Mouse (Mus musculus) stomach, embryonic 14.5 days (tissue): ENCODE data around the gene Olfr963. TPM values are rescaled to one million over a fixed set of nuclear protein-coding genes. Genes with fewer than 3 reads are reported as not detected.
"Not testable (repeated sequence)": the region's sequence is repeated elsewhere in the genome, so short reads cannot be mapped to it uniquely, and the experiment has no call there.

Experiments used
- ATAC-seq: fragments of 200-750 bp; cut with Nextera tagmentation; 2 replicates; pipeline ENCODE4 v1.8.0; 2017; ENCODE audit warnings: low read depth, moderate TSS enrichment; ENCODE audit not compliant: insufficient number of reproducible peaks, insufficient read depth, low FRiP score
- H3K27ac ChIP-seq: fragments of 300-500 bp; sonication (generic); 2 replicates; pipeline ENCODE4 v1.5.1; 2014; ENCODE audit warnings: mild to moderate bottlenecking, low read length, moderate library complexity, mixed read lengths
- H3K27me3 ChIP-seq: fragments of 300-500 bp; sonication (generic); 2 replicates; pipeline ENCODE4 v1.6.1; 2014; ENCODE audit warnings: low read length, control low read depth, mixed read lengths; ENCODE audit not compliant: control insufficient read depth, insufficient read depth
- H3K36me3 ChIP-seq: fragments of 300-500 bp; sonication (generic); 2 replicates; pipeline ENCODE4 v1.6.1; 2014; ENCODE audit warnings: mild to moderate bottlenecking, control low read depth, low read length, moderate library complexity, mixed read lengths; ENCODE audit not compliant: control insufficient read depth, insufficient read depth
- H3K4me1 ChIP-seq: fragments of 300-500 bp; sonication (generic); 2 replicates; pipeline ENCODE4 v1.6.1; 2014; ENCODE audit warnings: low read length, control low read depth, mixed read lengths; ENCODE audit not compliant: control insufficient read depth, insufficient read depth
- H3K4me2 ChIP-seq: fragments of 300-500 bp; sonication (generic); replicated peaks from 2 replicates; pipeline ENCODE4 v1.6.1; 2014; ENCODE audit warnings: low read depth, low read length, control low read depth
- H3K4me3 ChIP-seq: fragments of 300-500 bp; sonication (generic); 2 replicates; pipeline ENCODE4 v1.5.1; 2014; ENCODE audit warnings: low read depth, low read length, control low read depth
- H3K9ac ChIP-seq: fragments of 300-500 bp; sonication (generic); replicated peaks from 2 replicates; pipeline ENCODE4 v1.6.1; 2014; ENCODE audit warnings: low read depth, mild to moderate bottlenecking, control low read depth, low read length, moderate library complexity, mixed read lengths
- H3K9me3 ChIP-seq: fragments of 300-500 bp; sonication (generic); 2 replicates; pipeline ENCODE4 v1.6.1; 2016; ENCODE audit warnings: low read depth, low read length, control low read depth; ENCODE audit not compliant: control insufficient read depth
- WGBS: fragments of 180-500 bp; shearing (Covaris S2); extraction: QIAGEN DNeasy Blood & Tissue Kit; methylation state at CpG from one replicate; pipeline ENCODE4 v1.1.7; 2014; 5-methylcytosine and 5-hydroxymethylcytosine counted together
- polyA plus RNA-seq: library from polyadenylated mRNA; unstranded; fragments of >200 nt; fragmentation: Nextera tagmentation; extraction: Ambion mirVana; gene quantifications from 2 replicates; pipeline ENCODE4 v1.2.1, GENCODE M21; 2014

The Olfr963 gene
- polyA plus RNA-seq, 1 experiment from 2014 or later: not detected

- 71% methylated on average over 6 of the region's 6 CpGs for WGBS
- H3K27ac ChIP-seq: no peak overlapping the region
- H3K9me3 ChIP-seq: no peaks in the 10 kb centered on the region
- no peaks in the 10 kb centered on the region for H3K36me3 ChIP-seq
- no peak overlapping the region for H3K4me2 ChIP-seq
- H3K4me3 ChIP-seq: no peak overlapping the region
- no peaks in the 10 kb centered on the region for H3K4me1 ChIP-seq
- no peak overlapping the region for H3K9ac ChIP-seq
- no peaks in the 10 kb centered on the region for H3K27me3 ChIP-seq
- no peak for ATAC-seq
These were observed 12.1 kb upstream of the Olfr963 start for GRCm38 (mm10) chr9:39654756-39655396.

- no peak overlapping the region for H3K9ac ChIP-seq
- no peak overlapping the region for H3K4me2 ChIP-seq
- no peak overlapping the region for H3K27ac ChIP-seq
- no peaks in the 10 kb centered on the region for H3K27me3 ChIP-seq
- H3K4me3 ChIP-seq: no peak overlapping the region
- WGBS: 73% methylated on average over 2 of the region's 2 CpGs
- H3K36me3 ChIP-seq: no peaks in the 10 kb centered on the region
- no peak for ATAC-seq
- no peaks in the 10 kb centered on the region for H3K4me1 ChIP-seq
- no peaks in the 10 kb centered on the region for H3K9me3 ChIP-seq
These were observed 2.7 kb downstream of the Olfr963 start for GRCm38 (mm10) chr9:39669723-39670122.

- 83% methylated on average over 2 of the region's 2 CpGs for WGBS
- H3K27ac ChIP-seq: no peak overlapping the region
- no peaks in the 10 kb centered on the region for H3K36me3 ChIP-seq
- H3K9ac ChIP-seq: no peak overlapping the region
- H3K4me1 ChIP-seq: no peaks in the 10 kb centered on the region
- no peaks in the 10 kb centered on the region for H3K27me3 ChIP-seq
- H3K9me3 ChIP-seq: no peaks in the 10 kb centered on the region
- H3K4me2 ChIP-seq: no peak overlapping the region
- H3K4me3 ChIP-seq: no peak overlapping the region
- ATAC-seq: no peak
These were observed 7.8 kb downstream of the Olfr963 start for GRCm38 (mm10) chr9:39674820-39675219.

GRCm38 (mm10) chr9:39678557-39678956 lies 11.6 kb downstream of the Olfr963 start:
- Histone ChIP-seq H3K4me2 (no peak overlapping the region), H3K27me3 (no peaks in the 10 kb centered on the region), H3K36me3 (no peaks in the 10 kb centered on the region), H3K27ac (no peak overlapping the region), H3K9me3 (no peaks in the 10 kb centered on the region), H3K9ac (no peak overlapping the region), H3K4me1 (no peaks in the 10 kb centered on the region), H3K4me3 (no peak overlapping the region)
- 92% methylated on average over 2 of the region's 2 CpGs for WGBS
- ATAC-seq: no peak

- no peak for ATAC-seq
- 69% methylated on average over 2 of the region's 2 CpGs for WGBS
- Histone ChIP-seq H3K4me1 (no peaks in the 10 kb centered on the region), H3K9ac (no peak overlapping the region), H3K4me3 (no peak overlapping the region), H3K9me3 (no peaks in the 10 kb centered on the region), H3K36me3 (no peaks in the 10 kb centered on the region), H3K27ac (no peak overlapping the region), H3K27me3 (no peaks in the 10 kb centered on the region), H3K4me2 (no peak overlapping the region)
These were observed 12.3 kb downstream of the Olfr963 start for GRCm38 (mm10) chr9:39679280-39679679.

GRCm38 (mm10) chr9:39701123-39701522 lies 34.1 kb downstream of the Olfr963 start:
- H3K4me3 ChIP-seq, H3K4me2 ChIP-seq, H3K36me3 ChIP-seq, H3K9me3 ChIP-seq, H3K9ac ChIP-seq, H3K27ac ChIP-seq, H3K4me1 ChIP-seq, ATAC-seq, H3K27me3 ChIP-seq: not testable (repeated sequence)
- WGBS: 87% methylated on average over 7 of the region's 8 CpGs

- ATAC-seq: no peak
- Histone ChIP-seq H3K4me2 (no peak within 1 kb of the TSS), H3K4me3 (no peak within 1 kb of the TSS), H3K9me3 (no peaks in the 10 kb centered on the region), H3K4me1 (no peaks in the 10 kb centered on the region), H3K36me3 (no peaks in the 10 kb centered on the region), H3K9ac (no peak within 1 kb of the TSS), H3K27me3 (no peaks in the 10 kb centered on the region), H3K27ac (no peak within 1 kb of the TSS)
These were observed 40.0 kb downstream of the Olfr963 start, which contains the start of gene Olfr149 for GRCm38 (mm10) chr9:39707017-39707416. Gene Olfr149 (minus strand): TSS chr9:39707117.

GRCm38 (mm10) chr9:39708958-39709357 lies 42.0 kb downstream of the Olfr963 start:
- no peak for ATAC-seq
- WGBS: 44% methylated on average over 3 of the region's 3 CpGs
- no peak overlapping the region for H3K9ac ChIP-seq
- H3K9me3 ChIP-seq: no peaks in the 10 kb centered on the region
- no peak overlapping the region for H3K27ac ChIP-seq
- no peak overlapping the region for H3K4me3 ChIP-seq
- H3K4me1 ChIP-seq: no peaks in the 10 kb centered on the region
- H3K4me2 ChIP-seq: no peak overlapping the region
- H3K36me3 ChIP-seq: no peaks in the 10 kb centered on the region
- H3K27me3 ChIP-seq: no peaks in the 10 kb centered on the region

GRCm38 (mm10) chr9:39711053-39711452 lies 44.0 kb downstream of the Olfr963 start, which contains the start of gene Olfr965:
Gene Olfr965 (plus strand): TSS chr9:39711353.
- no peak within 1 kb of the TSS for H3K4me2 ChIP-seq
- no peaks in the 10 kb centered on the region for H3K27me3 ChIP-seq
- no peak within 1 kb of the TSS for H3K27ac ChIP-seq
- no peaks in the 10 kb centered on the region for H3K4me1 ChIP-seq
- H3K36me3 ChIP-seq: no peaks in the 10 kb centered on the region
- H3K9ac ChIP-seq: no peak within 1 kb of the TSS
- no peak for ATAC-seq
- H3K9me3 ChIP-seq: no peaks in the 10 kb centered on the region
- H3K4me3 ChIP-seq: no peak within 1 kb of the TSS
